19 mouse cellular contexts compared by ENCODE assay signal in the genomic region with DNA sequence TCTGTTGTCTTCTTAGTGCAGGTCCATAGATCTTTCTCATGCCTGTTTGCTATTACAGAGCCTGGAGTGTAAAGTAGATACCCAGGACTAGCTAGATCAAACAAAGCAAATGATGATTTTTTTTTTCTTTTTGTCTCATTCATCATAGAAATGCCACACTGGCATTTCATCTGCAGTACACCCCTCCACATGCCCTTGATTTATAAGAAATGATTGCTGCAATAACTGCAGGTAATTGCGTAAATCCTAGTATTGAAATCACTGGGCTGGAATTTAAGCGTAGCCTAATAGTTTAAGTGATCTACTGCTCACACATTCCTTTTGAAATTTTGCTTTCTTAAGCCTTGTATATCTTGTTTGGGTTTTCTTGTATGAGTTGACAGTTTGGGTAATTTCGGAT.
DNase-seq lines count a peak whose midpoint lies in the region; ATAC-seq lines count a peak whose summit lies in the region.
"Had no signal": no experiment of that assay in that cellular context is flagged by ENCODE, and none has a peak within 500 bp of the region (broad histone marks: within the 10 kb centered on the region; RNA-seq: fewer than 3 reads in every experiment).

No protein-coding gene starts in this region.

- no peak overlapping the region for H3K4me2 ChIP-seq in midbrain, embryonic 11.5 days
- H3K4me2 ChIP-seq: embryonic facial prominence, embryonic 12.5 days; forebrain, embryonic 13.5 days; forebrain, embryonic 15.5 days had no signal

- H3K27me3 ChIP-seq in midbrain, embryonic 11.5 days (ENCODE audit: control insufficient read depth, insufficient read depth, low read length) = no peaks in the 10 kb centered on the region
- no peaks in the 10 kb centered on the region for H3K27me3 ChIP-seq in midbrain, embryonic 10.5 days (ENCODE audit: low read depth, poor library complexity, severe bottlenecking)
- H3K27me3 ChIP-seq: embryonic facial prominence, embryonic 12.5 days; forebrain, embryonic 13.5 days; forebrain, embryonic 15.5 days; Patski had no signal

- WGBS in midbrain, embryonic 11.5 days = 85% methylated on average over 3 of the region's 3 CpGs
- WGBS in midbrain, embryonic 10.5 days = 89% methylated on average over 3 of the region's 3 CpGs

- H3K4me1 ChIP-seq in midbrain, embryonic 11.5 days (ENCODE audit: control insufficient read depth, insufficient read depth, low read length) = no peaks in the 10 kb centered on the region
- no peaks in the 10 kb centered on the region for H3K4me1 ChIP-seq in midbrain, embryonic 10.5 days
- H3K4me1 ChIP-seq: embryonic facial prominence, embryonic 10.5 days; embryonic facial prominence, embryonic 12.5 days; forebrain, embryonic 13.5 days; forebrain, embryonic 15.5 days had no signal

- peak; percentile 54 for DNase-seq in midbrain, embryonic 11.5 days (ENCODE audit: low spot score, missing footprints)
- DNase-seq in midbrain, embryonic 10.5 days (ENCODE audit: low spot score) = no peak
- DNase-seq in NIH3T3 (ENCODE audit: low read depth) = peak; percentile 1
- DNase-seq in urinary bladder, adult 18-20 months (ENCODE audit: low spot score in 2 of 2) = no peak
- no peak for DNase-seq in thymus, postnatal 4 days
- DNase-seq: adrenal gland, postnatal 10 days; adrenal gland, postnatal 25 days; cerebellum, adult 11-12 months; cerebellum, adult 2 months; cerebellum, adult 9-10 months; cerebellum, postnatal 10 days; cerebellum, postnatal 25 days; forebrain, postnatal 0 days had no signal

- no peak overlapping the region for H3K4me3 ChIP-seq in midbrain, embryonic 11.5 days (ENCODE audit: low read depth, low read length)
- H3K4me3 ChIP-seq in midbrain, embryonic 10.5 days = no peak overlapping the region
- H3K4me3 ChIP-seq: embryonic facial prominence, embryonic 10.5 days; embryonic facial prominence, embryonic 12.5 days; forebrain, embryonic 13.5 days; forebrain, embryonic 15.5 days had no signal

- no peak overlapping the region for H3K27ac ChIP-seq in midbrain, embryonic 11.5 days (ENCODE audit: low read depth, low read length)
- H3K27ac ChIP-seq in midbrain, embryonic 10.5 days (replicated peaks) = no peak overlapping the region
- H3K27ac ChIP-seq: embryonic facial prominence, embryonic 10.5 days; embryonic facial prominence, embryonic 12.5 days; forebrain, embryonic 13.5 days; forebrain, embryonic 15.5 days had no signal

- H3K9ac ChIP-seq in midbrain, embryonic 11.5 days (ENCODE audit: low read length) = no peak overlapping the region
- H3K9ac ChIP-seq: embryonic facial prominence, embryonic 12.5 days; forebrain, embryonic 13.5 days; forebrain, embryonic 15.5 days; forebrain, postnatal 0 days had no signal

- no peaks in the 10 kb centered on the region for H3K36me3 ChIP-seq in midbrain, embryonic 11.5 days (ENCODE audit: control insufficient read depth, insufficient read depth, low read length)
- no peaks in the 10 kb centered on the region for H3K36me3 ChIP-seq in midbrain, embryonic 10.5 days
- H3K36me3 ChIP-seq: embryonic facial prominence, embryonic 10.5 days; embryonic facial prominence, embryonic 12.5 days; forebrain, embryonic 15.5 days had no signal

- H3K9me3 ChIP-seq in midbrain, embryonic 11.5 days (ENCODE audit: control insufficient read depth, low read length) = no peaks in the 10 kb centered on the region
- no peaks in the 10 kb centered on the region for H3K9me3 ChIP-seq in midbrain, embryonic 10.5 days (replicated peaks)
- H3K9me3 ChIP-seq: embryonic facial prominence, embryonic 10.5 days; embryonic facial prominence, embryonic 12.5 days; forebrain, embryonic 13.5 days; forebrain, embryonic 15.5 days had no signal

- no peak for ATAC-seq in midbrain, embryonic 11.5 days (ENCODE audit: low FRiP score)
- ATAC-seq: activated CD4-positive, CD25-positive, alpha-beta regulatory T cell, adult 4 months; forebrain, embryonic 13.5 days; forebrain, embryonic 15.5 days; forebrain, postnatal 0 days; Patski had no signal

Comparison
In these comparisons a context has a peak if more than half of its experiments do, and no peak if none do; other contexts are left out.
1. DNase-seq: peak in midbrain, embryonic 11.5 days (single experiment) and NIH3T3 (single experiment); none in midbrain, embryonic 10.5 days (single experiment), urinary bladder, adult 18-20 months (0 of 2) and thymus, postnatal 4 days (single experiment).